Mouse (Mus musculus) ovary, adult 18-20 months (tissue): ENCODE measurements around the gene 4931428F04Rik.
A peak's percentile ranks its signal among the peaks of the same experiment; 100 is the strongest.
"Not testable (repeated sequence)": the region's sequence is repeated elsewhere in the genome, so short reads cannot be mapped to it uniquely, and the experiment has no call there.

Experiments used
- DNase-seq: peaks from one replicate; pipeline ENCODE4 v3.0.0; 2022; ENCODE audit warnings: low spot score, mixed read lengths

Gene 4931428F04Rik

GRCm38 (mm10) chr8:105307670-105308069 is 18.0 kb upstream of the 4931428F04Rik start:
- DNase-seq: no peak

- peak; percentile 1 for DNase-seq
Measured at GRCm38 (mm10) chr8:105306146-105306691, 16.6 kb upstream of the 4931428F04Rik start.

GRCm38 (mm10) chr8:105305211-105306145 is 15.8 kb upstream of the 4931428F04Rik start, which contains the start of gene Elmo3:
Gene Elmo3, plus strand, starts transcription at chr8:105305601.
- DNase-seq: no peak

- no peak for DNase-seq
Measured at GRCm38 (mm10) chr8:105304325-105305210, 14.9 kb upstream of the 4931428F04Rik start.

- DNase-seq: no peak
Measured at GRCm38 (mm10) chr8:105303874-105304273, 14.2 kb upstream of the 4931428F04Rik start.

GRCm38 (mm10) chr8:105303396-105303795 is 13.7 kb upstream of the 4931428F04Rik start:
- DNase-seq: no peak

GRCm38 (mm10) chr8:105299962-105300361 is 10.3 kb upstream of the 4931428F04Rik start:
- DNase-seq: no peak

- DNase-seq: no peak
Measured at GRCm38 (mm10) chr8:105298351-105299252, 8.9 kb upstream of the 4931428F04Rik start.

- peak; percentile 86 for DNase-seq
Measured at GRCm38 (mm10) chr8:105297511-105298192, 8.0 kb upstream of the 4931428F04Rik start, which contains the start of gene E2f4. Gene E2f4, plus strand, starts transcription at chr8:105297663.

- DNase-seq: peak; percentile 77
Measured at GRCm38 (mm10) chr8:105295895-105296573, 6.4 kb upstream of the 4931428F04Rik start, which contains the start of gene Exoc3l. Gene Exoc3l, minus strand, starts transcription at chr8:105296101.

- DNase-seq: no peak
Measured at GRCm38 (mm10) chr8:105295256-105295655, 5.6 kb upstream of the 4931428F04Rik start.

- DNase-seq: no peak
Measured at GRCm38 (mm10) chr8:105294776-105295175, 5.1 kb upstream of the 4931428F04Rik start.

- no peak for DNase-seq
Measured at GRCm38 (mm10) chr8:105293405-105293804, 3.7 kb upstream of the 4931428F04Rik start.

GRCm38 (mm10) chr8:105292471-105292870 is 2.8 kb upstream of the 4931428F04Rik start:
- no peak for DNase-seq

- not testable (repeated sequence) for DNase-seq
Measured at GRCm38 (mm10) chr8:105291802-105292201, 2.1 kb upstream of the 4931428F04Rik start.

- not testable (repeated sequence) for DNase-seq
Measured at GRCm38 (mm10) chr8:105291364-105291763, 1.7 kb upstream of the 4931428F04Rik start.

GRCm38 (mm10) chr8:105290554-105291314 is 1.1 kb upstream of the 4931428F04Rik start:
- peak; percentile 65 for DNase-seq

GRCm38 (mm10) chr8:105288958-105289732 is 519 bp downstream of the 4931428F04Rik start:
- DNase-seq: peak; percentile 80
